Comparison of ENCODE assay signal across 8 mouse cellular contexts in genomic region chr12:54163166-54163565, GRCm38 (mm10). TPM values are rescaled to one million over a fixed set of nuclear protein-coding genes. Genes with fewer than 3 reads are reported as not detected.
A peak's percentile ranks its signal among the peaks of the same experiment; 100 is the strongest.
DNase-seq lines count a peak whose midpoint lies in the region; ATAC-seq and TF ChIP-seq lines count a peak whose summit lies in the region.

No protein-coding gene starts in this region.

- peak overlapping the region; percentile 14 for H3K4me3 ChIP-seq in hindbrain, embryonic 14.5 days (replicated peaks; ENCODE audit: low read length)
- H3K4me3 ChIP-seq in thymus, adult 2 months (ENCODE audit: control insufficient read depth, insufficient read depth, low read length) = no peak overlapping the region

- ATAC-seq in hindbrain, embryonic 14.5 days (ENCODE audit: low FRiP score) = no peak
- peak; percentile 25; the same call in 1 of the 2 replicates for ATAC-seq in megakaryocyte, adult 5-6 weeks (ENCODE audit: poor library complexity, severe bottlenecking)

- no peak for TF ChIP-seq CTCF in thymus, adult 2 months (IDR thresholded peaks at IDR 0.05; ENCODE audit: borderline replicate concordance, control insufficient read depth, extremely low read depth, insufficient read depth, low read length, poor library complexity)

- no peak for TF ChIP-seq POLR2A in thymus, adult 2 months (IDR thresholded peaks at IDR 0.05; ENCODE audit: control insufficient read depth, extremely low read depth, insufficient read depth, low read length, poor library complexity)

- no peaks in the 10 kb centered on the region for H3K9me3 ChIP-seq in hindbrain, embryonic 14.5 days (ENCODE audit: control insufficient read depth, low read length)

- 0 out of 2 replicates have a peak overlapping the region, but pooled peaks have one; percentile 39 for H3K9ac ChIP-seq in hindbrain, embryonic 14.5 days

- peak; percentile 8 for DNase-seq in adrenal gland, adult 2 months
- no peak for DNase-seq in adrenal gland, adult (ENCODE audit: inconsistent age in 2 of 2, low spot score in 1 of 2)
- DNase-seq in MN1 (ENCODE audit: low spot score) = peak; percentile 9
- DNase-seq in hindbrain, embryonic 14.5 days (ENCODE audit: low spot score) = no peak
- DNase-seq in thymus, adult 2 months = no peak
- no peak for DNase-seq in embryo, embryonic 11 days
- DNase-seq in right cerebral cortex, adult 18-20 months = no peak

- no peak overlapping the region for H3K27ac ChIP-seq in hindbrain, embryonic 14.5 days
- no peak overlapping the region for H3K27ac ChIP-seq in thymus, adult 2 months (ENCODE audit: control insufficient read depth, insufficient read depth, low read length)

- H3K4me2 ChIP-seq in hindbrain, embryonic 14.5 days (replicated peaks) = peak overlapping the region; percentile 56

- no peaks in the 10 kb centered on the region for H3K36me3 ChIP-seq in hindbrain, embryonic 14.5 days (replicated peaks; ENCODE audit: control insufficient read depth, insufficient read depth)
- no peaks in the 10 kb centered on the region for H3K36me3 ChIP-seq in thymus, adult 2 months (ENCODE audit: control insufficient read depth, insufficient read depth, low read length)

- WGBS in hindbrain, embryonic 14.5 days = 19% methylated on average over 4 of the region's 4 CpGs
- 42% methylated on average over 4 of the region's 4 CpGs for WGBS in thymus, adult 2 months

- peaks cover 26% of the 10 kb centered on the region; the same call in 1 of the 2 replicates for H3K27me3 ChIP-seq in hindbrain, embryonic 14.5 days (ENCODE audit: control insufficient read depth, insufficient read depth, low read length)
- no peaks in the 10 kb centered on the region for H3K27me3 ChIP-seq in thymus, adult 2 months (ENCODE audit: control insufficient read depth, insufficient read depth, low read length)

- H3K4me1 ChIP-seq in hindbrain, embryonic 14.5 days (replicated peaks; ENCODE audit: control insufficient read depth, insufficient read depth, low read length) = peaks cover 17% of the 10 kb centered on the region
- H3K4me1 ChIP-seq in thymus, adult 2 months (replicated peaks; ENCODE audit: control insufficient read depth, insufficient read depth, low read length) = peaks cover 9% of the 10 kb centered on the region

RNA-seq across cellular contexts. Expression of gene Egln3, which starts 40.5 kb away (rescaled TPM):
- 1 to 10 TPM; 5.2 to 7.9 TPM for total RNA-seq in adrenal gland, adult 2 months (2021)
- polyA plus RNA-seq in adrenal gland, adult 2 months (2012; rRNA removed) = 2.1 and 4.9 TPM in 2 replicates
- polyA plus RNA-seq in hindbrain, embryonic 14.5 days (2014; fragmentation: Nextera tagmentation; extraction: Ambion mirVana) = 6.5 and 6.9 TPM in 2 replicates
- total RNA-seq in megakaryocyte, adult 5-6 weeks (2015) = 3.3 and 3.6 TPM in 2 replicates
- 1.7 and 1.9 TPM in 2 replicates for total RNA-seq in megakaryocyte, adult 5-6 weeks (2017)
- 22.2 and 26.1 TPM in 2 replicates for polyA plus RNA-seq in thymus, adult 2 months (2012; rRNA removed)

Comparison
In these comparisons a context has a peak if more than half of its experiments do, and no peak if none do; other contexts are left out.
1. DNase-seq: peak in adrenal gland, adult 2 months (single experiment) and MN1 (single experiment); none in adrenal gland, adult (0 of 2), hindbrain, embryonic 14.5 days (single experiment), thymus, adult 2 months (single experiment), embryo, embryonic 11 days (single experiment) and right cerebral cortex, adult 18-20 months (single experiment).